Mouse (Mus musculus): ENCODE measurements at regions not wholly inside any gene's neighbourhood (a gene's known extent, or its start where the extent isn't known, plus 50 kb on each side); places are given as distances from the start of the nearest gene placed in this dataset.

DNA sequence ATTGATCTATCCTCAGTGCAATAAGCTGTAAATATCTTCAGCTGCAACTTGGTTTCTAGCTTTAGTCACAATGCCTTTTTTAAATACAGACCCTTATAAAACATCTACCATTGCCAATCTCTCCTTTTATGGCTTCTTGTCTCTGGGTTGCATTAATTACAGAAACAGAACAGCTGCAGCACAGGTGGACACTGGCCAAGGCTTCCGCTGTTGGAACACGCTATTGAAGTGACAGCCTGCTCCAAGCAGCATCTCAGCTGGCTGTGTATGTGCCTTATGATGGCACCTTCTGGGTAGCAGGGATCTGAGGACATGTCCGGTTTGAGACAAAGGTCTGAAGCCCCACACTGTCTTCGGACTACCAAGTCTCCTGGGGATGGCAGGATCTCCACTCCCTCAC is 207.1 kb upstream of the Plpp4 start:
- Histone ChIP-seq H3K9ac (no peak overlapping the region), H3K4me1 (replicated peaks) (no peaks in the 10 kb centered on the region), H3K27me3 (no peaks in the 10 kb centered on the region), H3K27ac (no peak overlapping the region), H3K4me2 (no peak overlapping the region), H3K9me3 (replicated peaks) (no peaks in the 10 kb centered on the region), H3K4me3 (replicated peaks) (no peak overlapping the region), H3K36me3 (no peaks in the 10 kb centered on the region)
- no peak for ATAC-seq (ENCODE audit: low read depth)
- WGBS (ENCODE audit: insufficient replicate concordance): 70% methylated on average over 4 of the region's 4 CpGs
- no peak for DNase-seq

DNA sequence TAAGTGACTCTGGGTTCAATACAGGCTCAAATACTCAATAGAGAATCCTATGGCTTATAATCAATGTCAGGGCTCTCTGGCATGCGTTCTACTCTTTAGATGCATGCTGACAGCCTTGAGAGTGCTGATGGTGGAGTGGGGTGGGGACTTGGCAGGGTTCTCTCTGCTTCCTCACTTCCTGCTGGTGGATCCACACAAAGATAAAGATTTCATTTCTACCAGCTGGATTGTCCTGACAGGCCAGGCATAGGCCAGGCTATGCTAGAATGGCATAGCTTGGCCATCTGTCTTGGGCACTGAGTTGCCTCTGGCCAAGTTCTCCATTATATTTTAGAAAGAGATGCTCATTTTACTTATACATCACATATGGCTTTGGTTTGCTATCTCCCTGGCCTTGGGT is 206.2 kb upstream of the Plpp4 start:
- Histone ChIP-seq H3K27me3 (no peaks in the 10 kb centered on the region), H3K4me2 (no peak overlapping the region), H3K4me3 (replicated peaks) (no peak overlapping the region), H3K9ac (no peak overlapping the region), H3K27ac (no peak overlapping the region), H3K36me3 (no peaks in the 10 kb centered on the region), H3K4me1 (replicated peaks) (no peaks in the 10 kb centered on the region), H3K9me3 (replicated peaks) (no peaks in the 10 kb centered on the region)
- ATAC-seq (ENCODE audit: low read depth) (no peak), DNase-seq (no peak)
- 57% methylated on average over 1 of the region's 1 CpGs for WGBS (ENCODE audit: insufficient replicate concordance)

DNA sequence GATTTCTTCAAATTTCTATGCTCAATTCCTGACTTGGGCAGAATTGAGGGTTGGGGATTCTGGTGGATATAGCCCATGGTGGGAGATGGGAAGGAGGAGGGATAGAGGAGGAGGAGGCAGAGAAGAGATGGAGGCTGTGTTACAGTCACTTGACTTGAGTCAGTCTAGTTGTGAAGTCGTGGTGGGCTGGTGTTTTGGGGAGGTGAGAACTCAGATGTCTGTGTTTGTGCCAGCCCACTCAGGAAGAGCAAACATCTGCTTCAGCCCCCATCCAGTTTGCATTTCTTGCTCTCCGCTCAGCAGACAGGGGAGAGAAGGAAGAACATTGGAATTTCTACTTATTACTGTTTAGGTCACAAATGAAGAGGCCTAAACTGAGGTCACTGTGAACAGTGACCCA is 189.9 kb upstream of the Plpp4 start:
- no peak overlapping the region for H3K4me2 ChIP-seq
- no peaks in the 10 kb centered on the region for H3K4me1 ChIP-seq (replicated peaks)
- no peaks in the 10 kb centered on the region for H3K36me3 ChIP-seq
- H3K27me3 ChIP-seq: no peaks in the 10 kb centered on the region
- ATAC-seq (ENCODE audit: low read depth) (no peak), DNase-seq (no peak)
- H3K27ac ChIP-seq: no peak overlapping the region
- no peak overlapping the region for H3K4me3 ChIP-seq (replicated peaks)
- H3K9ac ChIP-seq: no peak overlapping the region
- 48% methylated on average over 2 of the region's 2 CpGs for WGBS (ENCODE audit: insufficient replicate concordance)
- no peaks in the 10 kb centered on the region for H3K9me3 ChIP-seq (replicated peaks)

DNA sequence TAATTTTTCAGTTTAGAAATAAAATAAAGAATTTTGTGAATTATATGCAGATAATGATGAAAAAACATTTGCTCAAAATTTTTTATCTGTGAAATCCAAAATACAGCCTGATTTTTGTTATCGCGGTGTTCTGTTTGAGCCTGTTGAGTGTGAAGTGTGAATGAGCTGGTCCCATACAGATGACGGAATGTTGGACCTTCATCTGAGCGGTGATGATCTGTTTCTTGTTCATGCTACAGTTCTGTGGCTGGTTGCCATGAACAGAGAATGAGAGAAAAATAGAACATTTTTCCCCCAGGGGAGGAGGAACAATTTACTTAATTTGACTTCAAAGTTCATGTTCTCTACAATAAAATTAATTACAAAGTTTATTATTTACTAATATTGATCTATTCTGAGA is 188.7 kb upstream of the Plpp4 start:
- Histone ChIP-seq H3K27ac (no peak overlapping the region), H3K27me3 (no peaks in the 10 kb centered on the region), H3K4me1 (replicated peaks) (no peaks in the 10 kb centered on the region), H3K9ac (no peak overlapping the region), H3K36me3 (no peaks in the 10 kb centered on the region), H3K9me3 (replicated peaks) (no peaks in the 10 kb centered on the region), H3K4me2 (no peak overlapping the region), H3K4me3 (replicated peaks) (no peak overlapping the region)
- no peak for DNase-seq
- 79% methylated on average over 4 of the region's 4 CpGs for WGBS (ENCODE audit: insufficient replicate concordance)
- no peak for ATAC-seq (ENCODE audit: low read depth)

DNA sequence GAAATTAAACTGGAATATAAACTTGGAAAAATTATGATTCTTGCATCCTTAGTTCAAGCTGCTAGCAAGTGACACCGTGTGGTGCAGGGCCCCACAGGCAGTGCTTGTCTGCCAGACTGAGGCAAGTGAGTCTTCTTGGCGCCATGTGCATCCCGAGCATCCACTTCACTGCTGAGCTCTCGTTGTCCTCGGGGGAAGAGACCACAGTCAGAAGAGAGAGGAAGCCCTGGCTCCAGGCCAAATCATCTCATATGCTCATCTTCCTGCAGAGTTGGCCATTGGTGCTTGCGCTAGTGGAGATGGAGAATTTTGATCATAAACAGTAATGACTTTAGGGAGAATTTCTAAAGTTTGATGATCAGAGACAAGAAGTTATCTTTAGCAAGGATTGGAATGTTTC is 177.0 kb upstream of the Plpp4 start:
- ATAC-seq (ENCODE audit: low read depth) (no peak), DNase-seq (no peak)
- 60% methylated on average over 6 of the region's 6 CpGs for WGBS (ENCODE audit: insufficient replicate concordance)
- H3K27ac ChIP-seq: no peak overlapping the region
- H3K4me3 ChIP-seq (replicated peaks): no peak overlapping the region
- no peaks in the 10 kb centered on the region for H3K27me3 ChIP-seq
- no peak overlapping the region for H3K9ac ChIP-seq
- H3K4me1 ChIP-seq (replicated peaks): no peaks in the 10 kb centered on the region
- H3K36me3 ChIP-seq: no peaks in the 10 kb centered on the region
- H3K4me2 ChIP-seq: no peak overlapping the region
- H3K9me3 ChIP-seq (replicated peaks): 0 out of 2 replicates have a peak, but pooled peaks cover under 1% of the 10 kb centered on the region

GRCm38 (mm10) chr7:129091441-129091840 is 165.4 kb upstream of the Plpp4 start:
- ATAC-seq (ENCODE audit: low read depth): no peak
- 40% methylated on average over 4 of the region's 4 CpGs for WGBS (ENCODE audit: insufficient replicate concordance)
- no peaks in the 10 kb centered on the region for H3K27me3 ChIP-seq

GRCm38 (mm10) chr7:129096374-129097069 is 160.3 kb upstream of the Plpp4 start:
- ATAC-seq (ENCODE audit: low read depth): no peak
- no peaks in the 10 kb centered on the region for H3K36me3 ChIP-seq
- H3K9ac ChIP-seq: no peak overlapping the region
- H3K4me1 ChIP-seq (replicated peaks): no peaks in the 10 kb centered on the region
- no peaks in the 10 kb centered on the region for H3K27me3 ChIP-seq
- 0 out of 2 replicates have a peak, but pooled peaks cover 2% of the 10 kb centered on the region for H3K9me3 ChIP-seq (replicated peaks)
- H3K4me3 ChIP-seq (replicated peaks): no peak overlapping the region
- 39% methylated on average over 3 of the region's 3 CpGs for WGBS (ENCODE audit: insufficient replicate concordance)
- H3K4me2 ChIP-seq: no peak overlapping the region
- DNase-seq: no peak
- H3K27ac ChIP-seq: no peak overlapping the region

More at GRCm38 (mm10) chr7:129091441-129091840, 165.4 kb upstream of the Plpp4 start:
- Histone ChIP-seq H3K27ac (no peak overlapping the region), H3K4me1 (replicated peaks) (no peaks in the 10 kb centered on the region), H3K36me3 (no peaks in the 10 kb centered on the region), H3K9ac (no peak overlapping the region), H3K9me3 (replicated peaks) (0 out of 2 replicates have a peak, but pooled peaks cover 2% of the 10 kb centered on the region), H3K4me3 (replicated peaks) (no peak overlapping the region), H3K4me2 (no peak overlapping the region)
- DNase-seq: no peak

DNA sequence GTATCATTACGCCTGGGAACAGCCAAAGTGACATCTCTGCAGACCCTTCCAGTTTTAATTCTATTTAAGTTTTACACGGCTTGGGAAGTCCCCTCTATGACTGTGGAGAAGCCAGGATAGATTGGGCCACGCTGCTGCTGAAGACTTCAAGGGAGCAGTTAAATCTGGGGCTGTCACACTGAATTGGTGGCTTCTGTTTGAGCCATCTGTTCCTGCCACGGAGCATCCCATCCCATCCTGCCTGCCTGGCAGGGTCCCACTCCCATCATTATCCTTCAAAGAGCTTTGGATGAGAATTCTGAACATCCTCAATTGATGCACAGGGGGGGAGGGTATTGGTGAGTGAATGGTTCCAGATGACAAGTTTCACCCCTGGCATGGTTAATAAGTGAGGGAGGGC is 154.4 kb upstream of the Plpp4 start:
- H3K4me1 ChIP-seq (replicated peaks): no peaks in the 10 kb centered on the region
- ATAC-seq (ENCODE audit: low read depth) (no peak), DNase-seq (no peak)
- no peak overlapping the region for H3K27ac ChIP-seq
- H3K27me3 ChIP-seq: no peaks in the 10 kb centered on the region
- H3K36me3 ChIP-seq: no peaks in the 10 kb centered on the region
- WGBS (ENCODE audit: insufficient replicate concordance): 51% methylated on average over 4 of the region's 4 CpGs
- H3K4me2 ChIP-seq: no peak overlapping the region
- no peak overlapping the region for H3K9ac ChIP-seq
- H3K9me3 ChIP-seq (replicated peaks): no peaks in the 10 kb centered on the region
- H3K4me3 ChIP-seq (replicated peaks): no peak overlapping the region

DNA sequence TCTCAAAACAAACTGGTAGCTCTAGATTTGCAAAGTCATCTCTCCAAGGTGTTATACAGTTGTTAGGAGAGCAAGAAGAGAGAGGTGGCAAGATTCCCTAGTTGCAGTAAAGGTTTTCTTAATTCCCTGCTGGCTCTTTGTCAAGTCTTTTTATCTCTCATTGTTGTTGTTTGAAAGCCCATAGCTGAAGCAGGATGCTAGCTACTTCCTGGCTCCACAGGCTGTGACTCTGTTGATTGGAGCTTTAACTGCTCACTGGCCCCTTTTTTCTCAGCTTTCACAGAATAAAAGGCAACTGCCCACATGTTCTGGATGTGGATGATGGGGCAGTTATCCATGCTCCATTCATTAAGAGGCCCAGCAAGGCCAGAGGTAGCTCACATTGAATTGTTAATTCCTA is 122.7 kb upstream of the Plpp4 start:
- no peak overlapping the region for H3K9ac ChIP-seq
- H3K4me1 ChIP-seq (replicated peaks): no peaks in the 10 kb centered on the region
- DNase-seq (no peak), ATAC-seq (ENCODE audit: low read depth) (no peak)
- H3K27ac ChIP-seq: no peak overlapping the region
- H3K9me3 ChIP-seq (replicated peaks): no peaks in the 10 kb centered on the region
- no peak overlapping the region for H3K4me2 ChIP-seq
- H3K4me3 ChIP-seq (replicated peaks): no peak overlapping the region
- no peaks in the 10 kb centered on the region for H3K27me3 ChIP-seq
- H3K36me3 ChIP-seq: no peaks in the 10 kb centered on the region

DNA sequence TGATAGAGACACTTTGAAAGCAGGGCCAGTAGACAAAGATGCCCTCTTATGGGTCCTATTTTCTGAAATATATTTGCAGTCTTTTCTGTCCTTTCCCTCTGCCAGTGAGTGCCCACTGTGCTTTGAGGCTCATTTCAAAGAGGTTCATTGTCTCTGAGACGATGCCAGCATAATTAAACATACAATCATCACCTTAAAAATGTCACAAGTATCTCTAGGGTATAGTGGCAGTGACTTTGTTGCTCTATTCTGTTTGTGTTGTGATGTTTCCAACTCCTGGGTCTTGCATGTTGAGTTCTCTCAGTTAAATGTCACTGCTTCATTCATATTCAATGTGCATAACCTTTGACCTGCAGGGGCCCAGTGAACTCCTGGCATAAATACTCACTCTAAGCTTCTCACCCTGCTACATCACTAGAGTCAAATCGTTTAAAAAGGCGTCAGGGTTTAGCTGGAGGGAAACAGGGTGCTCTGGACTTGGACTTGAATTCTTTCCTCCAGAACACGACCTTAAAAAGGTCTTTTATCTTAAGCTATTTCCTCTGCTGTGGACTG is 122.1 kb upstream of the Plpp4 start:
- DNase-seq (no peak), ATAC-seq (ENCODE audit: low read depth) (no peak)
- no peaks in the 10 kb centered on the region for H3K36me3 ChIP-seq
- no peak overlapping the region for H3K27ac ChIP-seq
- no peaks in the 10 kb centered on the region for H3K4me1 ChIP-seq (replicated peaks)
- H3K27me3 ChIP-seq: no peaks in the 10 kb centered on the region
- WGBS (ENCODE audit: insufficient replicate concordance): 25% methylated on average over 4 of the region's 4 CpGs
- H3K9ac ChIP-seq: no peak overlapping the region
- H3K4me2 ChIP-seq: no peak overlapping the region
- no peak overlapping the region for H3K4me3 ChIP-seq (replicated peaks)
- H3K9me3 ChIP-seq (replicated peaks): no peaks in the 10 kb centered on the region

GRCm38 (mm10) chr7:129137303-129137990 is 119.4 kb upstream of the Plpp4 start:
- no peak for ATAC-seq (ENCODE audit: low read depth)
- WGBS (ENCODE audit: insufficient replicate concordance): 67% methylated on average over 11 of the region's 11 CpGs
- Histone ChIP-seq H3K27me3 (no peaks in the 10 kb centered on the region), H3K4me3 (replicated peaks) (no peak overlapping the region), H3K9ac (no peak overlapping the region), H3K27ac (no peak overlapping the region), H3K4me2 (no peak overlapping the region), H3K4me1 (replicated peaks) (no peaks in the 10 kb centered on the region), H3K9me3 (replicated peaks) (no peaks in the 10 kb centered on the region), H3K36me3 (no peaks in the 10 kb centered on the region)
- no peak for DNase-seq

All from liver, embryonic 13.5 days (tissue).